Comparison of ENCODE assay signal across 22 mouse cellular contexts in the genomic region with DNA sequence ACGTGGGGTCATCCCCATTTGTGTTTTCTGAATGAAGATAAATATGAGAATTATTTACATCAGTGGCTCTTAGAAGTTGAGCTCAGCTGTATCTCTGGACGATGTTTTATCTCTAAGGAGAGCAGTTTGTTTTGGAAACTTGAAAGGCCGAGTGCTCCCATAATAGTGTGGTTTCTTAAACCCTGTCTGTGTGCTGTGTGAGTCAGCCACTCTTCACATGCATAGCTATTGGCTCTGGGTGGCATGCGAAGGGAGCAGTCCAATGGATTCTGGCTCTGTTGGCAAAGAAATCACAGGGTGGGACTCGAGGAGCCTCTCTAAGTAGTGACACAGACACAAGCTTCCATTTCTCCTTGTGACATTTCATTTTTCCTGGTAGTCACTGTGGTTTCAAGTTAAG.
A peak's percentile ranks its signal among the peaks of the same experiment; 100 is the strongest.
DNase-seq lines count a peak whose midpoint lies in the region; ATAC-seq and TF ChIP-seq lines count a peak whose summit lies in the region.
"Had no signal": no experiment of that assay in that cellular context is flagged by ENCODE, and none has a peak within 500 bp of the region (broad histone marks: within the 10 kb centered on the region; RNA-seq: fewer than 3 reads in every experiment).

No protein-coding gene starts in this region.

- H3K4me3 ChIP-seq in lung, adult 2 months (replicated peaks; ENCODE audit: extremely low read depth, low read depth, low read length) = no peak overlapping the region
- no peak overlapping the region for H3K4me3 ChIP-seq in embryonic fibroblast, embryonic 13.5 days (ENCODE audit: insufficient read depth, low read length)
- no peak overlapping the region for H3K4me3 ChIP-seq in stomach, postnatal 0 days (ENCODE audit: low read depth, low read length)
- H3K4me3 ChIP-seq: heart, adult 2 months; heart, embryonic 15.5 days; hindbrain, embryonic 15.5 days; layer of hippocampus, adult 2 months; liver, embryonic 13.5 days had no signal

- TF ChIP-seq EP300 in stomach, postnatal 0 days (optimal IDR thresholded peaks at IDR 0.05) = no peak

- no peak overlapping the region for H3K9ac ChIP-seq in stomach, postnatal 0 days (ENCODE audit: low read length)
- H3K9ac ChIP-seq: heart, embryonic 15.5 days; hindbrain, embryonic 15.5 days; liver, embryonic 13.5 days had no signal

- H3K36me3 ChIP-seq in stomach, postnatal 0 days (ENCODE audit: control insufficient read depth, insufficient read depth, low read length) = no peaks in the 10 kb centered on the region
- H3K36me3 ChIP-seq: G1E; heart, embryonic 15.5 days; hindbrain, embryonic 15.5 days; liver, embryonic 13.5 days had no signal

- no peak overlapping the region for H3K4me2 ChIP-seq in stomach, postnatal 0 days (replicated peaks; ENCODE audit: low read depth)
- H3K4me2 ChIP-seq: heart, embryonic 15.5 days; hindbrain, embryonic 15.5 days; liver, embryonic 13.5 days had no signal

- no peaks in the 10 kb centered on the region for H3K9me3 ChIP-seq in stomach, postnatal 0 days (ENCODE audit: control insufficient read depth, low read length)
- H3K9me3 ChIP-seq: heart, embryonic 15.5 days; hindbrain, embryonic 15.5 days; liver, embryonic 13.5 days had no signal

- H3K27me3 ChIP-seq in stomach, postnatal 0 days (ENCODE audit: control insufficient read depth, insufficient read depth, low read length) = no peaks in the 10 kb centered on the region
- H3K27me3 ChIP-seq: heart, embryonic 15.5 days; hindbrain, embryonic 15.5 days; liver, embryonic 13.5 days had no signal

- DNase-seq in lung, adult 18-20 months = peak; percentile 9 to 41
- no peak for DNase-seq in lung, adult 2 months
- DNase-seq in lung, postnatal 10 days = peak; percentile 20
- no peak for DNase-seq in stomach, postnatal 0 days (ENCODE audit: low spot score)
- DNase-seq in right cerebral cortex, adult 18-20 months = no peak
- no peak for DNase-seq in layer of hippocampus, postnatal 25 days (ENCODE audit: extremely low spot score in 1 of 2, low spot score in 1 of 2)
- DNase-seq: adrenal gland, adult 2 months; cerebellum, postnatal 25 days; gastrocnemius, postnatal 10 days; heart, adult 2 months; kidney, postnatal 10 days; left cerebral cortex, postnatal 4 days; liver, embryonic 13.5 days; midbrain, embryonic 14.5 days; thymus, adult 18-20 months had no signal

- WGBS in lung, adult 2 months = 22% methylated on average over 5 of the region's 5 CpGs
- 24% methylated on average over 5 of the region's 5 CpGs for WGBS in stomach, postnatal 0 days

- H3K4me1 ChIP-seq in lung, adult 2 months (ENCODE audit: control insufficient read depth, insufficient read depth, low read length) = no peaks in the 10 kb centered on the region
- peaks cover 9% of the 10 kb centered on the region for H3K4me1 ChIP-seq in embryonic fibroblast, embryonic 13.5 days (ENCODE audit: control insufficient read depth, insufficient read depth, low read length)
- no peaks in the 10 kb centered on the region for H3K4me1 ChIP-seq in stomach, postnatal 0 days (replicated peaks; ENCODE audit: control insufficient read depth, insufficient read depth)
- H3K4me1 ChIP-seq: heart, embryonic 15.5 days; hindbrain, embryonic 15.5 days; liver, embryonic 13.5 days had no signal

- no peak for TF ChIP-seq CTCF in lung, adult 2 months (IDR thresholded peaks at IDR 0.05; ENCODE audit: insufficient read depth, low read length)
- TF ChIP-seq CTCF in embryonic fibroblast, embryonic 13.5 days (IDR thresholded peaks at IDR 0.05; ENCODE audit: borderline replicate concordance, insufficient read depth, low read length) = no peak
- TF ChIP-seq CTCF in stomach, postnatal 0 days (IDR thresholded peaks at IDR 0.05; ENCODE audit: low read depth) = no peak

- ATAC-seq in stomach, postnatal 0 days (ENCODE audit: low FRiP score, low TSS enrichment) = no peak
- ATAC-seq: CD4-positive, CD25-positive, alpha-beta regulatory T cell, adult 4 months; intestine, postnatal 0 days had no signal

- peak overlapping the region; percentile 92 for H3K27ac ChIP-seq in embryonic fibroblast, embryonic 13.5 days (ENCODE audit: insufficient read depth, low read length)
- 0 out of 2 replicates have a peak overlapping the region, but pooled peaks have one; percentile 24 for H3K27ac ChIP-seq in stomach, postnatal 0 days (replicated peaks)
- H3K27ac ChIP-seq: heart, adult 2 months; heart, embryonic 15.5 days; hindbrain, embryonic 15.5 days; layer of hippocampus, adult 2 months; liver, embryonic 13.5 days had no signal

- TF ChIP-seq POLR2A in lung, adult 2 months (IDR thresholded peaks at IDR 0.05; ENCODE audit: borderline replicate concordance, extremely low read depth, low read depth, low read length) = no peak
- TF ChIP-seq POLR2A in embryonic fibroblast, embryonic 13.5 days (IDR thresholded peaks at IDR 0.05; ENCODE audit: low read depth, low read length) = no peak

Comparison
In these comparisons a context has a peak if more than half of its experiments do, and no peak if none do; other contexts are left out.
1. DNase-seq: peak in lung, adult 18-20 months (2 of 2) and lung, postnatal 10 days (single experiment); none in lung, adult 2 months (single experiment), stomach, postnatal 0 days (single experiment), right cerebral cortex, adult 18-20 months (single experiment) and layer of hippocampus, postnatal 25 days (0 of 2).